Mouse (Mus musculus) myocyte (in vitro differentiated cells): ENCODE data around the gene Anxa4. TPM values are rescaled to one million over a fixed set of nuclear protein-coding genes. Genes with fewer than 3 reads are reported as not detected.

Experiments used
- H3K27me3 ChIP-seq: one replicate; pipeline ENCODE4 v1.6.1; 2011; ENCODE audit not compliant: control insufficient read depth, insufficient read depth, insufficient read length
- H3K36me3 ChIP-seq: one replicate; pipeline ENCODE4 v1.6.1; 2011; ENCODE audit not compliant: control insufficient read depth, insufficient read depth
- H3K4me2 ChIP-seq: one replicate; pipeline ENCODE4 v1.6.1; 2011; ENCODE audit warnings: low read depth, control low read depth
- H3K4me3 ChIP-seq: one replicate; pipeline ENCODE4 v1.5.1; 2011; ENCODE audit warnings: mild to moderate bottlenecking, control low read depth, moderate library complexity
- H3K79me2 ChIP-seq: one replicate; pipeline ENCODE4 v1.6.1; 2011; ENCODE audit not compliant: control insufficient read depth, insufficient read depth
- H3ac ChIP-seq: one replicate; pipeline ENCODE4 v1.6.1; 2011; ENCODE audit not compliant: control insufficient read depth, insufficient read length
- CEBPB ChIP-seq: IDR thresholded peaks from 2 replicates; pipeline ENCODE4 v1.6.1; 2011; ENCODE audit warnings: mild to moderate bottlenecking, moderate library complexity; ENCODE audit not compliant: poor library complexity, insufficient read depth, severe bottlenecking
- E2F4 ChIP-seq: IDR thresholded peaks from one replicate; pipeline ENCODE4 v1.6.1; 2011; ENCODE audit warnings: mild to moderate bottlenecking, control low read depth, moderate library complexity; ENCODE audit not compliant: insufficient read depth
- MAX ChIP-seq: IDR thresholded peaks from one replicate; pipeline ENCODE4 v1.6.1; 2011; ENCODE audit warnings: low read depth, mild to moderate bottlenecking, control low read depth
- MYOD1 ChIP-seq, 3 experiments: IDR thresholded peaks; one replicate each; pipeline ENCODE4 v1.6.1; 2011; ENCODE audit warnings: control low read depth in 2 of 3, low read depth in 2 of 3, mild to moderate bottlenecking in 2 of 3, moderate library complexity in 1 of 3; ENCODE audit not compliant: insufficient read length in 2 of 3, control insufficient read depth in 1 of 3
- MYOG ChIP-seq, 3 experiments: IDR thresholded peaks; one replicate each; pipeline ENCODE4 v1.6.1; 2011; ENCODE audit warnings: control low read depth in 2 of 3, low read depth in 2 of 3, mild to moderate bottlenecking in 2 of 3; ENCODE audit not compliant: insufficient read length in 2 of 3, control insufficient read depth in 1 of 3, insufficient read depth in 1 of 3
- POLR2A ChIP-seq: IDR thresholded peaks from one replicate; pipeline ENCODE4 v1.6.1; 2011; ENCODE audit warnings: low read depth, mild to moderate bottlenecking, control low read depth, moderate library complexity; ENCODE audit not compliant: insufficient read length
- POLR2AphosphoS2 ChIP-seq: IDR thresholded peaks from one replicate; pipeline ENCODE4 v1.6.1; 2011; ENCODE audit warnings: low read depth, control low read depth; ENCODE audit not compliant: insufficient read length
- REST ChIP-seq: IDR thresholded peaks from one replicate; pipeline ENCODE4 v1.6.1; 2011; ENCODE audit warnings: mild to moderate bottlenecking, control low read depth, moderate library complexity; ENCODE audit not compliant: insufficient read depth, insufficient read length
- SRF ChIP-seq: IDR thresholded peaks from one replicate; pipeline ENCODE4 v1.6.1; 2011; ENCODE audit warnings: low read depth; ENCODE audit not compliant: control insufficient read depth, insufficient read length
- TCF12 ChIP-seq: IDR thresholded peaks from one replicate; pipeline ENCODE4 v1.6.1; 2011; ENCODE audit warnings: mild to moderate bottlenecking, control low read depth; ENCODE audit not compliant: poor library complexity, insufficient read depth, severe bottlenecking
- TCF3 ChIP-seq: IDR thresholded peaks from one replicate; pipeline ENCODE4 v1.6.1; 2011; ENCODE audit warnings: low read depth, control low read depth; ENCODE audit not compliant: insufficient read length
- USF1 ChIP-seq: IDR thresholded peaks from one replicate; pipeline ENCODE4 v1.6.1; 2011; ENCODE audit warnings: low read depth, mild to moderate bottlenecking, control low read depth, moderate library complexity
- polyA plus RNA-seq: library from polyadenylated mRNA; unstranded; fragments of >200 nt; fragmentation: generic; extraction: Trizol; gene quantifications from one replicate; pipeline ENCODE4 v1.2.1, GENCODE M21; 2012; ENCODE audit warnings: missing spikeins

Anxa4 gene
- polyA plus RNA-seq, 1 experiment = 72.5 TPM

DNA sequence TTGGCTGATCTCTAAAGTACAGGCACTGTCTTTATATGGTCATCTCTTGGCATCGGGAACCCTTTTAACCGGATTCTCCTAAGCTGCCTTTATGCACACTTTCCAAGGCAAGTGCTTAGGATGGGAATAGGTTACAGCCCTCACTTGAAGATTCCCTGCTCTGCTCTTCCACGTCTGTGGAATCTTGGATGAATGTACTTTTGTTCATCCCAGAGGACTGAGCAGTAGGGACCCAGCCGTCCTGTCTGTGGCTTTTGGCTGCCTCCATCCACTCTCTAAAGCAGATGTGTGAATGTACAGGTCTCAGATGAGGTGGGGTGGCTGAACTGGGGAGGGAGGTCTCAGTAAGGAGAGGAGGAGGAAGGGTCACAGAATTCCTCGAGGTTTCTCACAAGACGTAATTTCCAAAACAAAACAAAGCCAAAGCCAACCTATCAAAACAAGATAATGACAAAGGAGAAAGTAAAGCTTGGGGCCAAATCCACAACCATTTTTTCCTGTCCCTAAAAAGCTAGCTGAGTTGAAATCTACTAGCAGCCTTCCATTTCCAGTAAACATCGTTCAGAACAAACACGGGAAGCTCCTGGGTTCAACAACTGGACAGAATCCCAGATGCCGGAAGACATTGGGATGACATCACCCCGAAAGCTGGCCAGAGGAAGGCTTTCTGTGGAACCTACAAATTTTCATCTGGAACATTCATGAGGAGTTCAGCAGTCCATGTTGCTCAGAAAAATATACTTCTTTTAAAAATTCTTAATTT is 37.5 kb upstream of the Anxa4 start:
- no peak for TF ChIP-seq REST
- TF ChIP-seq MYOG (IDR thresholded peaks at IDR 0.05; ENCODE audit: control insufficient read depth in 1 of 3, insufficient read depth in 1 of 3, insufficient read length in 2 of 3, low read depth in 2 of 3) = no peak
- TF ChIP-seq TCF12 = no peak
- no peak for TF ChIP-seq TCF3
- no peak for TF ChIP-seq POLR2AphosphoS2
- no peak for TF ChIP-seq SRF
- TF ChIP-seq USF1 = no peak
- no peak for TF ChIP-seq MYOD1 (IDR thresholded peaks at IDR 0.05; ENCODE audit: control insufficient read depth in 1 of 3, insufficient read length in 2 of 3, low read depth in 2 of 3)
- TF ChIP-seq MAX = no peak
- no peak for TF ChIP-seq CEBPB
- TF ChIP-seq E2F4 = no peak
- no peak for TF ChIP-seq POLR2A
- no peaks in the 10 kb centered on the region for H3K79me2 ChIP-seq
- H3K4me2 ChIP-seq = peak overlapping the region; percentile 44
- no peak overlapping the region for H3ac ChIP-seq
- no peaks in the 10 kb centered on the region for H3K27me3 ChIP-seq
- H3K36me3 ChIP-seq = no peaks in the 10 kb centered on the region
- no peak overlapping the region for H3K4me3 ChIP-seq

DNA sequence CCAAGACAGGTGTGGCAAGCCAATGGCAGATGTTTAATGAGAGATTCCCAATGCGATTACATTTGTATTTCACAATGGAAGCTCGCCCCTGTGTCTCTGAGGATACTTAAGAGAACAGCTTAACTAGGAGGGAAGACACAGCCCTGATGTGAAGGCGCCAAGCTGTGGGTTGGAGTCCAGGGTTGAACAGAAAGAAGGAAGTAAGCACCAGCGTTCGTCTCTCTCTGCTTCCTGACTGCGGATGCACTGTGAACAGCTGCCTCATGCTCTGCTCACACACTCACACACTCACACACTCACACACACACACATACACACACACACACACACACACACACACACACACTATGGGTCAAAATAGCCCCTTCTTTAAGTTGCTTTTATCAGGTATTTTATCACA is 36.4 kb upstream of the Anxa4 start:
- Histone ChIP-seq H3K36me3 (no peaks in the 10 kb centered on the region), H3ac (no peak overlapping the region), H3K27me3 (no peaks in the 10 kb centered on the region), H3K79me2 (no peaks in the 10 kb centered on the region), H3K4me3 (no peak overlapping the region), H3K4me2 (no peak overlapping the region)
- no peak for TF ChIP-seq MYOD1 (IDR thresholded peaks at IDR 0.05; ENCODE audit: control insufficient read depth in 1 of 3, insufficient read length in 2 of 3, low read depth in 2 of 3)
- no peak for TF ChIP-seq E2F4
- no peak for TF ChIP-seq USF1
- TF ChIP-seq POLR2A = no peak
- TF ChIP-seq SRF = no peak
- TF ChIP-seq REST = no peak
- TF ChIP-seq POLR2AphosphoS2 = no peak
- no peak for TF ChIP-seq TCF12
- no peak for TF ChIP-seq TCF3
- no peak for TF ChIP-seq MYOG (IDR thresholded peaks at IDR 0.05; ENCODE audit: control insufficient read depth in 1 of 3, insufficient read depth in 1 of 3, insufficient read length in 2 of 3, low read depth in 2 of 3)
- TF ChIP-seq MAX = no peak
- no peak for TF ChIP-seq CEBPB

DNA sequence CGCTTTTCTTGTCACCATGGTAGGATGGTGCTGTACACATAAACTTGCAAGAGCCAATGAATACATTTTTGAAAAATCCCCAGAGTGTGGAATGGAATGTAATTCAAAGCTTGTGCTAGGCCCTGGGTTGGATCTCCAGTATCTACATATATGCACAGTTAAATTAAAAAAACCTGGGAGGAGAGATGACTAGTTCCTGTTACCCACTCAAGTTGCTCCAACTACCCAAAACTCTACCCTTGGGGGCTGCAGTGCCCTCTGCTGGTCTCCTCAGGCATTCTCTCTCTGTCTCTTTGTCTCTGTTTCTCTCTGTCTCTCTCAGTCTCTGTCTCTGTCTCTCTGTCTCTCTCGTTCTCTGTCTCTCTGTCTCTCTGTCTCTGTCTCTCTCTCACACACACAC is 34.0 kb upstream of the Anxa4 start:
- TF ChIP-seq REST (no peak), MAX (no peak)
- no peak overlapping the region for H3K4me3 ChIP-seq
- no peak overlapping the region for H3K4me2 ChIP-seq
- no peak overlapping the region for H3ac ChIP-seq
- H3K79me2 ChIP-seq = no peaks in the 10 kb centered on the region
- H3K27me3 ChIP-seq = no peaks in the 10 kb centered on the region
- H3K36me3 ChIP-seq = no peaks in the 10 kb centered on the region

DNA sequence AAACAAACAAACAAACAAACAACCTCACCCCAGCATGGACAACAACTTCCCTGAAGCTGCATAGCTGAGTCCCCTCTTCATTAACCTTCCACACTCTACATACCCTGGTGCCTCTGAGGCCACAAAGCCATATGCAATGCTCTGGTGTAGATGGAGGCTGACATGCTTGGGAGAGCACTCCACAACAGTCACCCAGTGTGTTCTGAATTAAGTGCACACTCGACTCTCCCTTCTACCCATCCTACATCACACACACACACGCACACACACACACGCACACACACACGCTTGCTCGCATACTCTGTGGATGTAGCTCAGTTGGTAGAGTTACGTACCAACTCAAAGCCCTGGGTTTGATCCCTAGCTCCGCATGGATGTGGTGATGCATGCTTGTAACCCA is 31.0 kb upstream of the Anxa4 start:
- no peaks in the 10 kb centered on the region for H3K79me2 ChIP-seq
- no peak overlapping the region for H3K4me3 ChIP-seq
- no peaks in the 10 kb centered on the region for H3K36me3 ChIP-seq
- no peak overlapping the region for H3K4me2 ChIP-seq
- no peaks in the 10 kb centered on the region for H3K27me3 ChIP-seq
- TF ChIP-seq TCF12 (no peak), TCF3 (no peak), SRF (no peak), POLR2A (no peak), E2F4 (no peak), REST (no peak), USF1 (no peak), CEBPB (no peak), MAX (no peak), POLR2AphosphoS2 (no peak), MYOG (IDR thresholded peaks at IDR 0.05; ENCODE audit: control insufficient read depth in 1 of 3, insufficient read depth in 1 of 3, insufficient read length in 2 of 3, low read depth in 2 of 3) (no peak), MYOD1 (IDR thresholded peaks at IDR 0.05; ENCODE audit: control insufficient read depth in 1 of 3, insufficient read length in 2 of 3, low read depth in 2 of 3) (no peak)
- H3ac ChIP-seq = no peak overlapping the region

DNA sequence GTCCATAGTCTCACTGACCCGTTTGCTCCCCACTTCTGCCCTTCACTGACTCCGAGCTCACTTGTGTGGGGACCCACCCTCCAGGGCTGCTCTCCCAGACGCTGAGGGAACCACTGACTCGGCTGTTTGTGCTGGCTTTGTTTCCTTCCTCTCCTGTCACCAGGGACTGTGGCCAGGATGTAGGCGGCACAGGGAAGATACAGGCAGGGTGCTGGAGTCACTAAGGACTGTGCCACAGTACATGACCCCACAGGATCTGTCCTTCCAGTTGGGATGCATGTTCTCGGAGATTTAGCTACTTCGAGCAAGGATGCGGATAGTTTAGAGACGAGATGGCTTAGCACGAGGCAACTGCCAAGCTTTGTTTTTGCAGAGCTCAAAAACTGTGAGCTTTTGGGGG is 30.4 kb upstream of the Anxa4 start:
- Histone ChIP-seq H3K79me2 (no peaks in the 10 kb centered on the region), H3K4me3 (no peak overlapping the region), H3K36me3 (no peaks in the 10 kb centered on the region), H3K4me2 (no peak overlapping the region), H3ac (no peak overlapping the region), H3K27me3 (no peaks in the 10 kb centered on the region)
- no peak for TF ChIP-seq REST
- no peak for TF ChIP-seq SRF
- no peak for TF ChIP-seq POLR2A
- TF ChIP-seq MAX = no peak
- TF ChIP-seq USF1 = no peak
- no peak for TF ChIP-seq CEBPB
- no peak for TF ChIP-seq TCF12
- TF ChIP-seq MYOG (IDR thresholded peaks at IDR 0.05; ENCODE audit: control insufficient read depth in 1 of 3, insufficient read depth in 1 of 3, insufficient read length in 2 of 3, low read depth in 2 of 3) = no peak
- no peak for TF ChIP-seq MYOD1 (IDR thresholded peaks at IDR 0.05; ENCODE audit: control insufficient read depth in 1 of 3, insufficient read length in 2 of 3, low read depth in 2 of 3)
- no peak for TF ChIP-seq POLR2AphosphoS2
- no peak for TF ChIP-seq E2F4
